Mouse (Mus musculus) megakaryocyte, embryonic 14.5 days (primary cell): ENCODE results near the gene Gstk1.

Experiments
- FLI1 ChIP-seq: IDR thresholded peaks from 2 replicates; pipeline ENCODE4 v1.6.1; 2012; ENCODE audit warnings: low read length, inconsistent platforms, mixed read lengths
- GATA1 ChIP-seq: IDR thresholded peaks from 3 replicates; pipeline ENCODE4 v1.6.1; 2012; ENCODE audit warnings: mixed read lengths, low read length, inconsistent platforms, borderline replicate concordance

DNA sequence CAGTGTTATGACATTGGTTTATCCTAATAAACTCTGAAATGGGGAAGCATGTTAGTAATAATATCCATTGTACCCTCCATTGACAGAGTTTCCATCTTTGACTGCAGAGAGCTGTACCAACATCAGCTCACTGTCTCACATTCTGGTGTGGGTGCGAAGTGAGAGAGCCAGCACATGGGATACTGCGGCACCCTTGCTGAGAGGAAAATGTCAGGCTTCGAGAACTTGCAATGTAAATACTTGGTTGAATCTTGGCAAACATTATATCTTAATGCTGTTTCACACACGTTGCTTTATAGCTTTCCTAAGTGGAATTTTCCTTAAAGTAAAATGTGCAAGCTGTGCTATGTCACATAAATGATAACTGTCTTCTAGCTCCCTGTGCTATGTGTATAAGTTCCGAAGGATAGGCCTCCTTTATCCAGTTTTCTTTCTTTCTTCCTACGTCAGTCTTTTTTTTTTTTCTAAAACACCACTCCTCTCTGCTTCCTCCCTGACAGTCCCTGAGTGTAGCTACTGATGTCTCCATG is 8.4 kb upstream of the Gstk1 start:
- no peak for TF ChIP-seq GATA1
- TF ChIP-seq FLI1: no peak
